Mouse (Mus musculus) MEL (cell line): ENCODE results near the gene Safb.

Experiments
- CHD1 ChIP-seq: IDR thresholded peaks from 2 replicates; pipeline ENCODE4 v1.6.1; 2012; ENCODE audit warnings: low read depth, mild to moderate bottlenecking, inconsistent platforms, low read length, improper control_type of control experiment
- CTCF ChIP-seq, 3 experiments: IDR thresholded peaks in 2 of 3; conservative IDR thresholded peaks in 1 of 3; 2 replicates each; pipeline ENCODE4 v1.5.1; 2011 to 2012; ENCODE audit warnings: low read length in 3 of 3, low read depth in 2 of 3, mild to moderate bottlenecking in 2 of 3, improper control_type of control experiment in 1 of 3, inconsistent platforms in 1 of 3, mixed read lengths in 1 of 3, moderate library complexity in 1 of 3; ENCODE audit not compliant: control insufficient read depth in 1 of 3, insufficient read depth in 1 of 3, poor library complexity in 1 of 3, severe bottlenecking in 1 of 3
- E2F4 ChIP-seq: IDR thresholded peaks from 2 replicates; pipeline ENCODE4 v1.6.1; 2011; ENCODE audit warnings: low read depth, low read length, improper control_type of control experiment, borderline replicate concordance
- ELF1 ChIP-seq: IDR thresholded peaks from 2 replicates; pipeline ENCODE4 v1.6.1; 2014; ENCODE audit warnings: low read depth, mild to moderate bottlenecking, inconsistent platforms, low read length, improper control_type of control experiment, moderate library complexity
- GATA1 ChIP-seq: IDR thresholded peaks from 2 replicates; pipeline ENCODE4 v1.6.1; 2011; ENCODE audit warnings: low read depth, low read length, improper control_type of control experiment
- NELFE ChIP-seq: IDR thresholded peaks from 2 replicates; pipeline ENCODE4 v1.6.1; 2011; ENCODE audit warnings: low read depth, low read length, improper control_type of control experiment
- POLR2A ChIP-seq, 2 experiments: IDR thresholded peaks; 2 replicates each; pipeline ENCODE4 v1.6.1; 2011 to 2012; ENCODE audit warnings: low read length in 2 of 2, mild to moderate bottlenecking in 2 of 2, control low read depth in 1 of 2, improper control_type of control experiment in 1 of 2, low read depth in 1 of 2, moderate library complexity in 1 of 2; ENCODE audit not compliant: control insufficient read depth in 1 of 2, insufficient read depth in 1 of 2, poor library complexity in 1 of 2
- UBTF ChIP-seq: IDR thresholded peaks from 2 replicates; pipeline ENCODE4 v1.6.1; 2012; ENCODE audit warnings: low read depth, mild to moderate bottlenecking, inconsistent platforms, low read length, improper control_type of control experiment, moderate library complexity, borderline replicate concordance; ENCODE audit not compliant: insufficient read depth
- ZC3H11A ChIP-seq: IDR thresholded peaks from 2 replicates; pipeline ENCODE4 v1.6.1; 2012; ENCODE audit warnings: low read depth, mild to moderate bottlenecking, inconsistent platforms, low read length, improper control_type of control experiment
- ZNF384 ChIP-seq: IDR thresholded peaks from 2 replicates; pipeline ENCODE4 v1.6.1; 2012; ENCODE audit warnings: low read depth, mild to moderate bottlenecking, inconsistent platforms, low read length, improper control_type of control experiment

- TF ChIP-seq GATA1 = no peak
- no peak for TF ChIP-seq ZC3H11A
- no peak for TF ChIP-seq POLR2A (IDR thresholded peaks at IDR 0.05; ENCODE audit: control insufficient read depth in 1 of 2, insufficient read depth in 1 of 2, low read depth in 1 of 2, low read length in 2 of 2, poor library complexity in 1 of 2)
- TF ChIP-seq E2F4 = no peak
- TF ChIP-seq CTCF (IDR thresholded peaks at IDR 0.05 in 2 of 3, conservative IDR thresholded peaks at IDR 0.05 in 1 of 3; ENCODE audit: control insufficient read depth in 1 of 3, insufficient read depth in 1 of 3, low read depth in 2 of 3, low read length in 3 of 3, poor library complexity in 1 of 3, severe bottlenecking in 1 of 3) = no peak
- no peak for TF ChIP-seq CHD1
- no peak for TF ChIP-seq ELF1
- no peak for TF ChIP-seq ZNF384
- no peak for TF ChIP-seq UBTF
- TF ChIP-seq NELFE = no peak
These were observed 3.1 kb downstream of the Safb start for GRCm38 (mm10) chr17:56587773-56588172.
